ENCODE assay signal across 12 mouse cellular contexts in genomic region chr7:79961600-79961999, GRCm38 (mm10).
"Had no signal": no experiment of that assay in that cellular context is flagged by ENCODE, and none has a peak within 500 bp of the region (broad histone marks: within the 10 kb centered on the region; RNA-seq: fewer than 3 reads in every experiment).

No protein-coding gene starts in this region.

- H3K4me2 ChIP-seq: liver, embryonic 12.5 days; midbrain, embryonic 11.5 days had no signal

- H3K27ac ChIP-seq: left cerebral cortex, adult 2 months; limb, embryonic 10.5 days; liver, embryonic 12.5 days; macrophage had no signal

- H3K4me1 ChIP-seq: limb, embryonic 10.5 days; liver, embryonic 12.5 days; megakaryocyte, embryonic 14.5 days had no signal

- H3K9ac ChIP-seq: liver, embryonic 12.5 days had no signal

- H3K9me3 ChIP-seq: limb, embryonic 10.5 days; liver, embryonic 12.5 days had no signal

- DNase-seq: kidney, adult 2 months; kidney, postnatal 4 days; lung, postnatal 10 days; thymus, adult 18-20 months; thymus, postnatal 14 days had no signal

- ATAC-seq: liver, embryonic 12.5 days; midbrain, embryonic 16.5 days had no signal

- H3K4me3 ChIP-seq: left cerebral cortex, adult 2 months; limb, embryonic 10.5 days; liver, embryonic 12.5 days; megakaryocyte, embryonic 14.5 days had no signal

- H3K36me3 ChIP-seq: limb, embryonic 10.5 days; liver, embryonic 12.5 days had no signal
